Mouse (Mus musculus): ENCODE measurements around the gene Sprr1b.
"Not testable (repeated sequence)": the region's sequence is repeated elsewhere in the genome, so short reads cannot be mapped to it uniquely, and the experiment has no call there.

Gene Sprr1b

DNA sequence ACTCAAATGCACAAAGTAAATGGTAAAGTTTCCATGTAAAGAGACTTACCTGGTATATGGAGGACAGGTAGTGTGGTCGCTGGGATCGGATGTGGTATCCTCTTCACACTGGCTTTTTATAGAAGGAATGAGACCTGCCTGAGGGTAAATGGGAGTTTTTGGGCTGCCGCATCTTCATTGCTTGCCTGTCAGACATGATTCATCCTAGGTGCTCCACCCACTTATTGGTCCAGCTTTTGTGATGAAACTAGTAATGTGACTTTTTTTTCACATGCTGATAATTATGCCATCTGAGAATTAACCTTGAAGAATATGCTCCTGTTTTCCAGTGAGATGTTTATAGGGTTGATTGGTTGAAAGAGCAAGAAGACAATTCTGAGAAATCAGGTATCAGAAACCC lies at the start of gene Sprr1b:
TSS of gene Sprr1b (minus strand) at position 101 of the 400 bp plus-strand sequence.
- DNase-seq (ENCODE audit: low read depth in 2 of 2, low spot score in 2 of 2) = no peak

DNA sequence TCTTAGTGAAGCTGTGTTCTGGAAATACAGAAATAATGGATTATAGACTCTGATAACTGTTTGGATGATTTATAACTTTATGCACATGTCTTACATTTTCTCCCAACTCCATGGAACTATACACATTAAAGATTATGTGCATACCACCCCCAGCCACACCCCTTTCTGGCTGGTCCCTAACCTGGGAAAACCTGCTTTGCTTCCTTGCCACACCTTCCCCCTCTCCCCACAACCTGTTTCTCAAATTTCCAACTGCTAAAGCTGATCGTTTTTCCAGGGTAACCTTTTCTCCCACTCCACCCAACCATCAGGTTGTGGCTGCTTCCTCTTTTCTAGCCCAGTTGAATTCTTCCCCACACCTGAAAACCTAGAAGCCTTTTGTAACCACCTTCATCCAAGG lies 47.7 kb upstream of the Sprr1b start:
- DNase-seq (ENCODE audit: low read depth in 2 of 2, low spot score in 2 of 2) = no peak

DNA sequence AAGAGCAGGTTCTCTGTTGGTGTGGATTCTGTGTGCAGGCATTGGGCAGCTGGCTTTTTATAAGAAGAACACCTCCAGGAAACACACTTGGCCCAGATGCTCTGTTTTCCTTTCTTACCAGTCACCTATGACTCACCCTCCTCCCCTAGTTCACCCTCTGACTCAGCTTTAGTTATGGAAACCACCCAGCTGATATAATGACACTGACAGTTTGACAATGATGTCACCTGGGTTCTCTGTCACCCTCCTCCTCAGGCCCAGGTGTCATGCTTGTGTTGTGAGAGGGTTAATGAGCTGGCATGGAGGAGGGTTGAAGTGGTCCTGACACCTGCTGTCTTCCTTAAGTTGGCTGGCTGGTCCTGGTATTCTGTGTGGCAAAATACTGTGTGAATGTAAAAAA lies 47.3 kb upstream of the Sprr1b start, which contains the start of gene Sprr1a:
TSS of gene Sprr1a (minus strand) at position 33 of the 400 bp plus-strand sequence.
- no peak for DNase-seq (ENCODE audit: low read depth in 2 of 2, low spot score in 2 of 2)

DNA sequence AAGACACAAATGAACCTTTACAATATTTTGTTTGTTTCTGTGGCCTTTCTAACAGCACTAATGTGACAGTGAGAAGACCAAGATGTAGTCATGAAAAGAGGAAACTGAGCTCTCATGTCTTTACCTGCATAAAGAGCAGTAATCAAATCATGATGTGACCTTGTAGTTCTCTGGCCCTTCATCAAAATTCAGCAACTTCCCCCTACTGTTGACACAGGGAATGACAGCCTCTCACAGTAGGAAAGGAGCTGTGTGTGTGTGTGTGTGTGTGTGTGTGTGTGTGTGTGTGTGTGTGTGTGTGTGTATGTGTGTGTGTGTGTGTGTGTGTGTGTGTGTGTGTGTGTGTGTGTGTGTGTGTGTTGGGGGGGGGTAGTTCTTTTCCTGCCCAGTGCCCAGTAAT lies 42.7 kb upstream of the Sprr1b start:
- not testable (repeated sequence) for DNase-seq (ENCODE audit: low read depth in 2 of 2, low spot score in 2 of 2)

DNA sequence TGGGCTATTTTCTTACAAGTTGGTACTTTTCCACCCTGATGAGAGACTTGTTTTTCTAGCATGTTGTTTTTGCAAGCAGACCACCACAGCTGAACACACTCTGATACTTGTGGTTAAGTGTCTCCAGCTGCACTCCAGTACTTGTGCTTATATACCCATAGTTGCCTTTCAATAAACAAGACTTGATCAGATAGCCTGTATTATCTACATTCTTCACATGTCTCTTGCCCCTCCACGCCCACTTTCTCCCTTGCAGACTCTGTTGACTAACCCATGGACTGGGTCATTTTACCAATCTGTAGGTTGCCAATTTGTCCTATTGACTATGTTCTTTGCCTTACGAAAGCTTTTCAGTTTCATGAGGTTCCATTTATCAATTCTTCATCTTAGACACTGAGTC lies 31.5 kb upstream of the Sprr1b start:
- no peak for DNase-seq (ENCODE audit: low read depth in 2 of 2, low spot score in 2 of 2)

DNA sequence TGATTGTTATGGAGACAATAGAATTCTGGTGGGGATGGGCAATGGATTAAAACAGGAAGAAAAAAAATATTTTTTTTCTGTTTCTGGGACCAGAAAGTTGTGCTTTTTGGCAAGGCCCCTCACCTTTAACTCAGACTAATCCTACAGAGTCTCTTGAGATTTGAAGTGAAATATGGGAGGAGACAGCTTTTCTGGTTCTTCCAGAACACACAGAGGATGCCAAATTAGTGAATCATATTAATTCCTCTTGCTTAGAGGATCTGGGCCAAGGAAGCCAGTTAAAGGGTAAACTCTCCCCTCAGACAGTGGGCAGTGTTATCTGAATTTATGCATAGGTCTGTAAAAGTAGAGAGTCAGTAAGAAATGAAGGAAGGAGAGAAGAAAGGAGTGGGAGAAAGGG lies 28.8 kb upstream of the Sprr1b start:
- no peak for DNase-seq (ENCODE audit: low read depth in 2 of 2, low spot score in 2 of 2)

DNA sequence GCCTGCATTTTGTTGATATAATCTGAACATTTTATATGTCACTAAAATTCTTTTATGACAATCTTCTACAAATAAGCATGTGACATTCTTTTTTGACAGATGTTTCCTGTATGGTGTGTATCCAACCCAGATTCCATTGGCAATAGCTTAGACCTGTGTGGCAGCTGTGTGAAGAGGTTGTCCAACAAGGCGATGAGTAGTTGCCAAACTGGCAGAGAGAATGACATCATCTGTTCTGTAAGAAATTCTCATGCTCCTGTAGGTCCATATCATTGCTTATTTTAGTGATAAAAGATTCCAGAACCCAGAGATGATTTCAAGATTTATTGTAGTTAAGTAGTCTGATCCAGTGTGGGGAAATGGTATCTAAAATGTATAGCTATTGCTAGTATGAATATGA lies 28.0 kb upstream of the Sprr1b start:
- no peak for DNase-seq (ENCODE audit: low read depth in 2 of 2, low spot score in 2 of 2)

DNA sequence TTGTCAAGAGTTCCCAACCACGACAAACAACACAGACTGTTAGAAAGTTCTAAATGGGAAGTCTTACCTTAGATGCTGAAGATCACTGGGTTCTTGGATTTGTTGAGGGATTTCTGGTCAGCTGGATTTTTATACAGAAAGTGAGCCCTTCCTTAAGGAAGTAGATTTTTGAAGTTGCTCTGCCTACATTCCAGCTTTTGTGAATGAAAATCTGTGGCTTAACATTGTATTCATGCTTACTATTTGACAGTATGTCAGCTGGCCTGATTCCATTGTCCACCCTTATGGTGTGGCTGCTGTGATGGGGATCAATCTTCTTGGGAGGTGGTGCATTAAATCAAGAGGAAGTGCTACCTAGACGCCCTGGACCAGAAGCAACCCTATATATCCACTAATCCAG lies 20.0 kb upstream of the Sprr1b start, which contains the start of gene Sprr3:
TSS of gene Sprr3 (minus strand) at position 101 of the 400 bp plus-strand sequence.
- no peak for DNase-seq (ENCODE audit: low read depth in 2 of 2, low spot score in 2 of 2)

DNA sequence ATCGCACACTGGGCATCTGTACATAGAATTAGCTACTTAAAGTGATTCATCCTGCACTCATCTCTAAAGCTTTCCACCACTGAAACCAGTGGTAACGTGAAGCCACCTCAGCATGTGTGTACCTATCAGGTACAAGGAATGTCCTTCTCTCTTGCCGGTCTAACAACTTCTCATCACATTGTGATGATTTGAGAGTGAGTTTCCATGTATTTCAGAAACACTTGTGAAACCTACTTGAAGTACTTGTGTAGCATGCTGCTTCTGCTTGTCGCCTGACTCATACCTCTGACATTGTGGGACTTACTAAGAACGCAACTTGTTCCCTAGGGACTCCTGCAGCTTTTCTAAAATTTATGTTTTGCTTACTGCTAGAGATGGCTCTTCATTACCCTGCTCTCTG lies 16.6 kb upstream of the Sprr1b start:
- no peak for DNase-seq (ENCODE audit: low read depth in 2 of 2, low spot score in 2 of 2)

DNA sequence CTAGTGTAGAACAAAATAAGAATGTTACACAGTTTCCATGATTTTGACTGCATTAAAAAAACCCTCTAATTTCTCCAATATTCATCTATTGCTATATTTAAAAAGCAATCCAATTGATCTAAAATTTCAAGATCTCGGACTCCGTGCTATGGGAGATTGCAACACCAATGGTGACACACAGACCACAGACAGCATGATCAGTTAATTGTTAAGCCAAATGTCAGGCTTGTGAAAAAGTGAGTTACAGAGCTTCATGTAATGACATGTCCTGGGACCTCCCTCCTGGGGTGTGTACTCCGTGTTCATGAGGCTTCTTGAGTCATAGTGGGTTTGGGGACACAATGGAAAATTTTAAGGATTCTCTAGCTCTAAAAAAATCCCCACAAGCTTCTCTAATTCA lies 1.6 kb upstream of the Sprr1b start:
- no peak for DNase-seq (ENCODE audit: low read depth in 2 of 2, low spot score in 2 of 2)

DNA sequence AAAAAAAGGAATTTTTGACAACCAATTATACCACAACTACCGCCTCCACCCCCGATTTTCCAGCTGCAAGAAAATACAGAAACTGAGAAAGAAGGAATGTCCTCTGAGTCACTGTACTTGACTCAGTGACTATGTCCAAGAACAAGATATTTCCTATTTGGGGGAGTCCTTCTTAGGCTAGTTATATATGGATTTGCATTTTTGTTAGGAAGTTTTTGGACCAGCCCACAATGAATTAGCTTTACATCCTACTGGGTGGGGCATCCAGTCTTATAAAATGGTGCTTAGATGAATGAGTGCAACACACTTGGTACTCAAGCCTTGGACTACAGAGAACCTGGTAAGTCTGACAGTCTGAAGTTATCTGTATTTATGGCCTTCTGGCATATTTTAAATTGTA lies 6.3 kb downstream of the Sprr1b start, which contains the start of gene Sprr2k:
TSS of gene Sprr2k (plus strand) at position 301 of the 400 bp plus-strand sequence.
- DNase-seq (ENCODE audit: low read depth in 2 of 2, low spot score in 2 of 2) = no peak

DNA sequence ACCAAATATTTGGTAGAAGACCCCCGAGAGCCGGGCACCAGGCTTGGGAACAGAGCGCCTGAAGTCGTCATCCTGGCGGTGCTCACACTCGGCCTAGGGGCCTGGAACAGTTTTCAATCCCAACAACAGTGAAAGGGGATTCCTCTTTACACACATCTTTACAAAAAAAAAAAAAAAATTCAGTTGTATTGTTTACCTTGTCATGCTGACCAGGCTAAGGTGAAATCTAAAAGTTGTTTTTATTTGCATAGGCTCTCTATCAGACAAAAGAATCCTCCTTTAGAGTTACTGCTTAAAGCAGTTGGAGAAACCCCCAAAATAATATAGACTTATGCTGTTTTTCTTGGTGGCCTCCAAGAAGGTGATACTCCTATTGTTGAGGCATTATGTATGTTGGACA lies 9.3 kb downstream of the Sprr1b start, which contains the start of gene Gm9774:
TSS of gene Gm9774 (minus strand) at position 101 of the 400 bp plus-strand sequence.
- DNase-seq (ENCODE audit: low read depth in 2 of 2, low spot score in 2 of 2) = no peak

DNA sequence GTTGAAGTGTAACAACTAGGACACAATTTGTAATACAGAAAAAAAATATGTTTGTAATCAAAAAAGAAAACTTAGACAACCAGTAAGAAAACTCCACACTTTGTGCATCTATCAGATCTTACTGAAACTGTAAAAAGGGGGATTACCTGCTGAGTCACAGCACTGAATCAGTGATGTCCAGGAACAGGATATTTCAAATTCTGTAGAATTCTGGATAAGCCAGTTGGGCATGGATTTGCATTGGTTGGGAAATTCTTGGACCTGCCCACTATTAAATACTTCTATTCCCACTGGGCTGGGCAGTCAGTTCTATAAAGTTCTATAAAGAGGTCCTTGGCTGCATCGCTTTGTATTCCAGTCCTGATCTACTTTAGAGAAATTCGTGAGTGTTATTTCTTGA lies 20.8 kb downstream of the Sprr1b start, which contains the start of gene Sprr2j-ps:
TSS of gene Sprr2j-ps (plus strand) at position 301 of the 400 bp plus-strand sequence.
- DNase-seq (ENCODE audit: low read depth in 2 of 2, low spot score in 2 of 2) = no peak

DNA sequence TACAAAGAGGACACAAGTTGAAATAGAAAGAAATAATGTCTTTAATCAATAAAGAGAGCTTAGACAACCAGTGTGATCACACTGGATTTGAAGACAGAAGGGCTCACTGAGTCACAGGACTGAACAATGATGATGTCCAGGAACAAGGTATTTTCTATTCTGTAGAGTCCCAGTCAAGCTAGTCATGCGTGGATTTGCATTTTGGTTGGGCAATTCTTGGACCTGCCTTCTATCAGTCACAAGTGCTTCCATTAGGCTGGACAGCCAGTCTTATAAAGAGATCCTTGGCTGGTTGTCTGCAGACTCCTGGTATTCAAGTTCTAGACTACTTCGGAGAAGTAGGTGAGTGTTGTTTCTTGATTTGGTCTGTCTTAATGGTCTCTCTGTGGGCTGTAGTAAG lies 30.9 kb downstream of the Sprr1b start, which contains the start of gene Sprr2i:
TSS of gene Sprr2i (plus strand) at position 301 of the 400 bp plus-strand sequence.
- no peak for DNase-seq (ENCODE audit: low read depth in 2 of 2, low spot score in 2 of 2)

DNA sequence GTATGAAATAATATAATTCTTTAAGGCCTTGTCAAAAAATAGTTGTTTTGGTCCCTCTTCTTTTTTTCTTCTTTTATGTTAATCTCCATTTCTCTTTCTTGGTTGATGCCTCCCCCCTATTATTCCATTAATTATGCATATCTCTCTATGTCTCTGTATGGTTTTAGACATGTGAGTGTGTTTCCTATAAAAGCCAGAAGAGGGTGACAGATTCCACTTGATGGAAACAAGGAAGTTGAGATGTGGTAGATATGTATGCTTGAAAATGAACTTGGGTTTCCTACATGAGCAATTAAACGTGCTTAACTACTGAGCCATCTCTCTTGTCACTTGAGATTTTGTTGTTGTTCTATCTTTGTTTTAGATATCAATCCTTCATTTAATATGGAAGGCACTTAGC lies 44.3 kb downstream of the Sprr1b start:
- no peak for DNase-seq (ENCODE audit: low read depth in 2 of 2, low spot score in 2 of 2)
